Mouse (Mus musculus) hindbrain, embryonic 12.5 days (tissue): ENCODE measurements around the gene Tnrc6b. TPM values are rescaled to one million over a fixed set of nuclear protein-coding genes. Genes with fewer than 3 reads are reported as not detected.

Source experiments
- ATAC-seq: fragments of 200-750 bp; cut with Nextera tagmentation; 2 replicates; pipeline ENCODE4 v1.8.0; 2017; ENCODE audit warnings: moderate TSS enrichment; ENCODE audit not compliant: low FRiP score
- H3K27ac ChIP-seq: fragments of 300-500 bp; sonication (generic); 2 replicates; pipeline ENCODE4 v1.5.1; 2016; ENCODE audit warnings: mild to moderate bottlenecking
- H3K27me3 ChIP-seq: fragments of 300-500 bp; sonication (generic); 2 replicates; pipeline ENCODE4 v1.6.1; 2016; ENCODE audit warnings: mild to moderate bottlenecking
- H3K36me3 ChIP-seq: fragments of 300-500 bp; sonication (generic); 2 replicates; pipeline ENCODE4 v1.6.1; 2016; ENCODE audit warnings: mild to moderate bottlenecking
- H3K4me1 ChIP-seq: fragments of 300-500 bp; sonication (generic); 2 replicates; pipeline ENCODE4 v1.6.1; 2016
- H3K4me2 ChIP-seq: fragments of 300-500 bp; sonication (generic); replicated peaks from 2 replicates; pipeline ENCODE4 v1.6.1; 2016; ENCODE audit warnings: mild to moderate bottlenecking
- H3K4me3 ChIP-seq: fragments of 300-500 bp; sonication (generic); 2 replicates; pipeline ENCODE4 v1.5.1; 2016; ENCODE audit warnings: mild to moderate bottlenecking
- H3K9ac ChIP-seq: fragments of 300-500 bp; sonication (generic); 2 replicates; pipeline ENCODE4 v1.6.1; 2016; ENCODE audit warnings: mild to moderate bottlenecking, moderate library complexity
- H3K9me3 ChIP-seq: fragments of 300-500 bp; sonication (generic); replicated peaks from 2 replicates; pipeline ENCODE4 v1.6.1; 2016; ENCODE audit warnings: mild to moderate bottlenecking
- WGBS: fragments of 180-500 bp; shearing (Covaris S2); methylation state at CpG from one replicate; pipeline ENCODE4 v1.1.7; 2016; 5-methylcytosine and 5-hydroxymethylcytosine counted together
- polyA plus RNA-seq: library from polyadenylated mRNA; unstranded; fragments of >200 nt; fragmentation: Nextera tagmentation; extraction: Ambion mirVana; gene quantifications from 2 replicates; pipeline ENCODE4 v1.2.1, GENCODE M21; 2016

Gene Tnrc6b
- polyA plus RNA-seq, 1 experiment from 2014 or later, result 55.6 TPM

GRCm38 (mm10) chr15:80748979-80749378, 37.9 kb downstream of the Tnrc6b start:
- Histone ChIP-seq H3K27ac (no peak overlapping the region), H3K27me3 (no peaks in the 10 kb centered on the region), H3K4me1 (no peaks in the 10 kb centered on the region), H3K4me3 (no peak overlapping the region), H3K36me3 (no peaks in the 10 kb centered on the region), H3K9me3 (no peaks in the 10 kb centered on the region), H3K9ac (no peak overlapping the region), H3K4me2 (no peak overlapping the region)
- whole genome bisulfite sequencing, result 64% methylated on average over 5 of the region's 5 CpGs
- no peak for ATAC-seq

- H3K4me1 ChIP-seq, result no peaks in the 10 kb centered on the region
- no peak overlapping the region for H3K4me2 ChIP-seq
- H3K9me3 ChIP-seq, result no peaks in the 10 kb centered on the region
- 83% methylated on average over 6 of the region's 6 CpGs for WGBS
- H3K4me3 ChIP-seq, result no peak overlapping the region
- H3K27me3 ChIP-seq, result no peaks in the 10 kb centered on the region
- ATAC-seq, result no peak
- no peak overlapping the region for H3K9ac ChIP-seq
- H3K36me3 ChIP-seq, result 0 out of 2 replicates have a peak, but pooled peaks cover 3% of the 10 kb centered on the region
- H3K27ac ChIP-seq, result no peak overlapping the region
These were observed 42.2 kb downstream of the Tnrc6b start for GRCm38 (mm10) chr15:80753351-80753750.

GRCm38 (mm10) chr15:80754103-80754502, 43.0 kb downstream of the Tnrc6b start:
- no peak overlapping the region for H3K27ac ChIP-seq
- H3K9me3 ChIP-seq, result no peaks in the 10 kb centered on the region
- H3K27me3 ChIP-seq, result no peaks in the 10 kb centered on the region
- 90% methylated on average over 1 of the region's 1 CpGs for WGBS
- no peak overlapping the region for H3K9ac ChIP-seq
- no peak overlapping the region for H3K4me2 ChIP-seq
- no peak overlapping the region for H3K4me3 ChIP-seq
- ATAC-seq, result no peak
- 0 out of 2 replicates have a peak, but pooled peaks cover 3% of the 10 kb centered on the region for H3K36me3 ChIP-seq
- H3K4me1 ChIP-seq, result no peaks in the 10 kb centered on the region

GRCm38 (mm10) chr15:80759451-80759850, 48.3 kb downstream of the Tnrc6b start:
- Histone ChIP-seq H3K9ac (no peak overlapping the region), H3K9me3 (no peaks in the 10 kb centered on the region), H3K4me2 (no peak overlapping the region), H3K4me1 (no peaks in the 10 kb centered on the region), H3K4me3 (no peak overlapping the region), H3K27ac (no peak overlapping the region), H3K36me3 (0 out of 2 replicates have a peak, but pooled peaks cover 3% of the 10 kb centered on the region), H3K27me3 (no peaks in the 10 kb centered on the region)
- 93% methylated on average over 9 of the region's 9 CpGs for WGBS
- no peak for ATAC-seq

- no peak overlapping the region for H3K4me2 ChIP-seq
- no peak overlapping the region for H3K27ac ChIP-seq
- no peak for ATAC-seq
- no peak overlapping the region for H3K9ac ChIP-seq
- no peak overlapping the region for H3K4me3 ChIP-seq
- H3K36me3 ChIP-seq, result 0 out of 2 replicates have a peak, but pooled peaks cover 3% of the 10 kb centered on the region
- no peaks in the 10 kb centered on the region for H3K27me3 ChIP-seq
- WGBS, result 86% methylated on average over 3 of the region's 3 CpGs
- no peaks in the 10 kb centered on the region for H3K9me3 ChIP-seq
- no peaks in the 10 kb centered on the region for H3K4me1 ChIP-seq
These were observed 49.4 kb downstream of the Tnrc6b start for GRCm38 (mm10) chr15:80760504-80760903.

GRCm38 (mm10) chr15:80760935-80761334, 49.8 kb downstream of the Tnrc6b start:
- 75% methylated on average over 8 of the region's 8 CpGs for WGBS
- no peaks in the 10 kb centered on the region for H3K36me3 ChIP-seq

GRCm38 (mm10) chr15:80762621-80763020, 51.5 kb downstream of the Tnrc6b start:
- no peak for ATAC-seq
- Histone ChIP-seq H3K27me3 (no peaks in the 10 kb centered on the region), H3K27ac (no peak overlapping the region), H3K36me3 (no peaks in the 10 kb centered on the region), H3K9ac (no peak overlapping the region), H3K4me1 (no peaks in the 10 kb centered on the region), H3K9me3 (no peaks in the 10 kb centered on the region), H3K4me3 (no peak overlapping the region), H3K4me2 (no peak overlapping the region)
- WGBS, result 86% methylated on average over 4 of the region's 4 CpGs

More at GRCm38 (mm10) chr15:80760935-80761334, 49.8 kb downstream of the Tnrc6b start:
- Histone ChIP-seq H3K4me1 (no peaks in the 10 kb centered on the region), H3K27me3 (no peaks in the 10 kb centered on the region), H3K4me3 (no peak overlapping the region), H3K27ac (no peak overlapping the region), H3K9me3 (no peaks in the 10 kb centered on the region), H3K4me2 (no peak overlapping the region), H3K9ac (no peak overlapping the region)
- no peak for ATAC-seq

- no peaks in the 10 kb centered on the region for H3K4me1 ChIP-seq
- H3K27ac ChIP-seq, result no peak overlapping the region
- no peak overlapping the region for H3K4me2 ChIP-seq
- H3K36me3 ChIP-seq, result no peaks in the 10 kb centered on the region
- H3K27me3 ChIP-seq, result no peaks in the 10 kb centered on the region
- ATAC-seq, result no peak
- H3K9me3 ChIP-seq, result no peaks in the 10 kb centered on the region
- H3K4me3 ChIP-seq, result no peak overlapping the region
- 92% methylated on average over 6 of the region's 6 CpGs for WGBS
- H3K9ac ChIP-seq, result no peak overlapping the region
These were observed 53.6 kb downstream of the Tnrc6b start for GRCm38 (mm10) chr15:80764666-80765065.

GRCm38 (mm10) chr15:80765381-80765780, 54.3 kb downstream of the Tnrc6b start:
- H3K27ac ChIP-seq, result no peak overlapping the region
- 87% methylated on average over 2 of the region's 2 CpGs for WGBS
- no peak overlapping the region for H3K9ac ChIP-seq
- no peak for ATAC-seq
- H3K9me3 ChIP-seq, result no peaks in the 10 kb centered on the region
- no peaks in the 10 kb centered on the region for H3K4me1 ChIP-seq
- no peak overlapping the region for H3K4me2 ChIP-seq
- H3K36me3 ChIP-seq, result no peaks in the 10 kb centered on the region
- no peaks in the 10 kb centered on the region for H3K27me3 ChIP-seq
- H3K4me3 ChIP-seq, result no peak overlapping the region

GRCm38 (mm10) chr15:80768216-80768615, 57.1 kb downstream of the Tnrc6b start:
- no peak overlapping the region for H3K9ac ChIP-seq
- no peak for ATAC-seq
- H3K27ac ChIP-seq, result no peak overlapping the region
- WGBS, result 94% methylated on average over 3 of the region's 3 CpGs
- H3K4me2 ChIP-seq, result no peak overlapping the region
- H3K4me3 ChIP-seq, result no peak overlapping the region
- H3K4me1 ChIP-seq, result no peaks in the 10 kb centered on the region
- H3K9me3 ChIP-seq, result no peaks in the 10 kb centered on the region
- H3K36me3 ChIP-seq, result no peaks in the 10 kb centered on the region
- H3K27me3 ChIP-seq, result no peaks in the 10 kb centered on the region

GRCm38 (mm10) chr15:80771926-80772441, 60.9 kb downstream of the Tnrc6b start:
- no peaks in the 10 kb centered on the region for H3K27me3 ChIP-seq
- H3K27ac ChIP-seq, result no peak overlapping the region
- no peaks in the 10 kb centered on the region for H3K9me3 ChIP-seq
- H3K9ac ChIP-seq, result no peak overlapping the region
- 39% methylated on average over 1 of the region's 1 CpGs for WGBS
- H3K36me3 ChIP-seq, result no peaks in the 10 kb centered on the region
- H3K4me2 ChIP-seq, result no peak overlapping the region
- H3K4me1 ChIP-seq, result no peaks in the 10 kb centered on the region
- no peak for ATAC-seq
- H3K4me3 ChIP-seq, result no peak overlapping the region

- 96% methylated on average over 1 of the region's 1 CpGs for WGBS
- no peak overlapping the region for H3K9ac ChIP-seq
- H3K4me1 ChIP-seq, result no peaks in the 10 kb centered on the region
- no peak overlapping the region for H3K27ac ChIP-seq
- H3K4me2 ChIP-seq, result no peak overlapping the region
- ATAC-seq, result no peak
- no peaks in the 10 kb centered on the region for H3K27me3 ChIP-seq
- no peak overlapping the region for H3K4me3 ChIP-seq
- no peaks in the 10 kb centered on the region for H3K9me3 ChIP-seq
- no peaks in the 10 kb centered on the region for H3K36me3 ChIP-seq
These were observed 63.6 kb downstream of the Tnrc6b start for GRCm38 (mm10) chr15:80774666-80775065.

GRCm38 (mm10) chr15:80779006-80779405, 67.9 kb downstream of the Tnrc6b start:
- no peak for ATAC-seq
- WGBS, result 71% methylated on average over 3 of the region's 3 CpGs
- H3K27ac ChIP-seq, result no peak overlapping the region
- H3K9ac ChIP-seq, result no peak overlapping the region
- H3K27me3 ChIP-seq, result no peaks in the 10 kb centered on the region
- H3K4me2 ChIP-seq, result no peak overlapping the region
- H3K4me1 ChIP-seq, result no peaks in the 10 kb centered on the region
- no peak overlapping the region for H3K4me3 ChIP-seq
- no peaks in the 10 kb centered on the region for H3K36me3 ChIP-seq
- no peaks in the 10 kb centered on the region for H3K9me3 ChIP-seq
